Comparison of ENCODE assay signal across 11 mouse cellular contexts in genomic region chr9:69467310-69467939, GRCm38 (mm10). TPM values are rescaled to one million over a fixed set of nuclear protein-coding genes. Genes with fewer than 3 reads are reported as not detected.
DNase-seq lines count a peak whose midpoint lies in the region; ATAC-seq and TF ChIP-seq lines count a peak whose summit lies in the region.
"Had no signal": no experiment of that assay in that cellular context is flagged by ENCODE, and none has a peak within 500 bp of the region (broad histone marks: within the 10 kb centered on the region; RNA-seq: fewer than 3 reads in every experiment).

No protein-coding gene starts in this region.

- H3K4me1 ChIP-seq in hindbrain, embryonic 12.5 days, result peaks cover 40% of the 10 kb centered on the region

- 65% methylated on average over 10 of the region's 10 CpGs for WGBS in hindbrain, embryonic 12.5 days

- peak; percentile 45 for DNase-seq in embryo, embryonic 10.5 days (ENCODE audit: low spot score)
- no peak for DNase-seq in embryo, embryonic 10 days (ENCODE audit: low spot score)
- DNase-seq in kidney, postnatal 10 days, result peak; percentile 34
- DNase-seq in kidney, adult 18-20 months, result no peak
- no peak for DNase-seq in cerebellum, adult 11-12 months
- no peak for DNase-seq in retina, postnatal 1 day

- no peak for ATAC-seq in hindbrain, embryonic 12.5 days (ENCODE audit: low FRiP score)
- ATAC-seq: forebrain, embryonic 15.5 days; inflammation-experienced regulatory T-cells, adult 6 months; midbrain, embryonic 13.5 days had no signal

- TF ChIP-seq POLR2A in myocyte (IDR thresholded peaks at IDR 0.05; ENCODE audit: insufficient read length, low read depth), result peak; percentile 40

- H3K4me3 ChIP-seq in hindbrain, embryonic 12.5 days, result no peak overlapping the region
- H3K4me3 ChIP-seq in myocyte, result no peak overlapping the region
- H3K4me3 ChIP-seq: forebrain, embryonic 15.5 days; midbrain, embryonic 13.5 days had no signal

- H3K4me2 ChIP-seq in hindbrain, embryonic 12.5 days (replicated peaks), result no peak overlapping the region
- H3K4me2 ChIP-seq in myocyte (ENCODE audit: low read depth), result peak overlapping the region; percentile 40
- H3K4me2 ChIP-seq: forebrain, embryonic 15.5 days; midbrain, embryonic 13.5 days had no signal

- peak overlapping the region; percentile 32; the same call in 1 of the 2 replicates for H3K27ac ChIP-seq in hindbrain, embryonic 12.5 days
- H3K27ac ChIP-seq: forebrain, embryonic 15.5 days; midbrain, embryonic 13.5 days had no signal

- no peaks in the 10 kb centered on the region for H3K36me3 ChIP-seq in hindbrain, embryonic 12.5 days
- H3K36me3 ChIP-seq in myocyte (ENCODE audit: control insufficient read depth, insufficient read depth), result peaks cover 37% of the 10 kb centered on the region
- H3K36me3 ChIP-seq: forebrain, embryonic 15.5 days; midbrain, embryonic 13.5 days had no signal

- peaks cover 51% of the 10 kb centered on the region for H3K79me2 ChIP-seq in myocyte (ENCODE audit: control insufficient read depth, insufficient read depth)

- no peaks in the 10 kb centered on the region for H3K27me3 ChIP-seq in hindbrain, embryonic 12.5 days
- H3K27me3 ChIP-seq in myocyte (ENCODE audit: control insufficient read depth, insufficient read depth, insufficient read length), result no peaks in the 10 kb centered on the region
- H3K27me3 ChIP-seq: forebrain, embryonic 15.5 days had no signal

- no peak overlapping the region for H3K9ac ChIP-seq in hindbrain, embryonic 12.5 days
- H3K9ac ChIP-seq: forebrain, embryonic 15.5 days; midbrain, embryonic 13.5 days had no signal

- no peak overlapping the region for H3ac ChIP-seq in myocyte (ENCODE audit: control insufficient read depth, insufficient read length)

- H3K9me3 ChIP-seq in hindbrain, embryonic 12.5 days (replicated peaks), result no peaks in the 10 kb centered on the region
- H3K9me3 ChIP-seq: forebrain, embryonic 15.5 days; midbrain, embryonic 13.5 days had no signal

TF ChIP-seq in myocyte, 11 proteins besides CTCF, POLR2A, EP300 and RAD21:
- TF ChIP-seq POLR2AphosphoS2 (IDR thresholded peaks at IDR 0.05; ENCODE audit: insufficient read length, low read depth) (peak; percentile 50), TCF3 (IDR thresholded peaks at IDR 0.05; ENCODE audit: insufficient read length, low read depth) (no peak), TCF12 (IDR thresholded peaks at IDR 0.05; ENCODE audit: insufficient read depth, poor library complexity, severe bottlenecking) (peak; percentile 4), MYOG (IDR thresholded peaks at IDR 0.05; ENCODE audit: control insufficient read depth in 1 of 3, insufficient read depth in 1 of 3, insufficient read length in 2 of 3, low read depth in 2 of 3) (peak in 2 of 3 experiments; percentile 26 to 27), MAX (IDR thresholded peaks at IDR 0.05; ENCODE audit: low read depth) (no peak), MYOD1 (IDR thresholded peaks at IDR 0.05; ENCODE audit: control insufficient read depth in 1 of 3, insufficient read length in 2 of 3, low read depth in 2 of 3) (peak in 2 of 3 experiments; percentile 35 to 38), USF1 (IDR thresholded peaks at IDR 0.05; ENCODE audit: low read depth) (no peak)

RNA-seq across cellular contexts. Expression of gene Anxa2, which starts 14.0 kb away (rescaled TPM):
- polyA plus RNA-seq in hindbrain, embryonic 12.5 days (2016; fragmentation: Nextera tagmentation; extraction: Ambion mirVana), result 317 and 331 TPM in 2 replicates
- polyA plus RNA-seq in myocyte (2012; fragmentation: generic; extraction: Trizol), result 1,009 TPM

Comparison
In these comparisons a context has a peak if more than half of its experiments do, and no peak if none do; other contexts are left out.
1. DNase-seq: peak in embryo, embryonic 10.5 days (single experiment) and kidney, postnatal 10 days (single experiment); none in embryo, embryonic 10 days (single experiment), kidney, adult 18-20 months (single experiment), cerebellum, adult 11-12 months (single experiment) and retina, postnatal 1 day (single experiment).